Comparison of ENCODE assay signal across 10 mouse cellular contexts in the genomic region with DNA sequence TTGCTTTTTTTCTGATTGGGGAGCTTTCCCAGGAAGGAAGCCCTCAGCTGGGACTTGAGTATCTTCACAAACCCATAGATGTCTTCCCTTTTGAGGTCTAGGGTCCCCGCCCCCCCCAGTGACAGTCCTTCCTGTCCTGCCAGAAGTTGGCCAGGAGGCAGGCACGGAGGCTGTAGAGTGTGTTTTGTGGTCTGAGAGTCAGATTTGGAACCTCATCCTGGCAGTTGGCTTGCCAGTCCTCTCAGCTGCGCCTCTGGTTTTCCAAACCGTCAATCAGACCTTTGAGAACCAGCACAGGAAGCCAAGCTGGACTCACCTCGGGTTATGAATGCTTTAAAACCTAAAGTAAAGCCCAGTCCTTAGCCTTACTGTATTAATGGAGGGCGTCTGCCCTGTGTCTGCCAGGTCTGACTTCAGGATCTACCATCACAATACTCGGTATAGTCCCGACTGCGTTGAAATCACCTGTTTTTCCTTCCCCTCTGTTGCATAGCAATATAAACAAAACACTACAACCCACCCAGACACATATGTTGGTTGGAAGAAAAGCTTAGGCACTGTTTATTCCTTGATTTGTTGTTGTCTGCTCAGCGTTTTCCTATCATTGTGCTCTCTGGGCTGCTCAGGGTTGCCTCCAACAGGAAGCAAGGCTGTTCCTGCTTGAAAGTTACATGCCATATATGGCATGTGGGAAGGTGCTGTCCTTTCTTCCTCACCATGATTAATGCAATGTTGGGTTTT. TPM values are rescaled to one million over a fixed set of nuclear protein-coding genes. Genes with fewer than 3 reads are reported as not detected.
DNase-seq lines count a peak whose midpoint lies in the region; ATAC-seq lines count a peak whose summit lies in the region.
"Had no signal": no experiment of that assay in that cellular context is flagged by ENCODE, and none has a peak within 500 bp of the region (broad histone marks: within the 10 kb centered on the region; RNA-seq: fewer than 3 reads in every experiment).

No protein-coding gene starts in this region.

- ATAC-seq in limb, embryonic 15.5 days (ENCODE audit: insufficient number of reproducible peaks, low FRiP score, low TSS enrichment, low read depth), result no peak
- ATAC-seq in heart, embryonic 12.5 days (ENCODE audit: insufficient number of reproducible peaks, low FRiP score), result no peak
- ATAC-seq in liver, embryonic 13.5 days (ENCODE audit: low read depth), result no peak

- H3K4me3 ChIP-seq in limb, embryonic 15.5 days, result no peak overlapping the region
- H3K4me3 ChIP-seq in limb, embryonic 10.5 days, result no peak overlapping the region
- H3K4me3 ChIP-seq in heart, embryonic 12.5 days, result no peak overlapping the region
- no peak overlapping the region for H3K4me3 ChIP-seq in liver, embryonic 13.5 days (replicated peaks)
- H3K4me3 ChIP-seq: neural tube, embryonic 12.5 days had no signal

- no peaks in the 10 kb centered on the region for H3K9me3 ChIP-seq in limb, embryonic 15.5 days
- H3K9me3 ChIP-seq in limb, embryonic 10.5 days (replicated peaks), result no peaks in the 10 kb centered on the region
- no peaks in the 10 kb centered on the region for H3K9me3 ChIP-seq in heart, embryonic 12.5 days (replicated peaks)
- H3K9me3 ChIP-seq in liver, embryonic 13.5 days (replicated peaks), result no peaks in the 10 kb centered on the region
- H3K9me3 ChIP-seq: neural tube, embryonic 12.5 days had no signal

- H3K4me1 ChIP-seq in limb, embryonic 15.5 days, result peaks cover 31% of the 10 kb centered on the region
- H3K4me1 ChIP-seq in limb, embryonic 10.5 days, result peaks cover 27% of the 10 kb centered on the region
- peaks cover 75% of the 10 kb centered on the region for H3K4me1 ChIP-seq in heart, embryonic 12.5 days (replicated peaks)
- peaks cover 16% of the 10 kb centered on the region for H3K4me1 ChIP-seq in liver, embryonic 13.5 days (replicated peaks)

- H3K9ac ChIP-seq in limb, embryonic 15.5 days, result no peak overlapping the region
- H3K9ac ChIP-seq in heart, embryonic 12.5 days, result no peak overlapping the region
- H3K9ac ChIP-seq in liver, embryonic 13.5 days, result no peak overlapping the region
- H3K9ac ChIP-seq: neural tube, embryonic 12.5 days had no signal

- no peak for DNase-seq in limb, embryonic 10.5 days (ENCODE audit: low spot score)
- no peak for DNase-seq in liver, embryonic 13.5 days
- DNase-seq in splenic B cell, adult 2 months (ENCODE audit: low read depth, low spot score), result peak; percentile 68
- no peak for DNase-seq in spleen, postnatal 10 days (ENCODE audit: low spot score in 2 of 2)
- no peak for DNase-seq in frontal cortex, postnatal 25 days (ENCODE audit: low spot score in 2 of 2)
- DNase-seq: gastrocnemius, postnatal 25 days had no signal

- peak overlapping the region; percentile 38 for H3K27ac ChIP-seq in limb, embryonic 15.5 days
- H3K27ac ChIP-seq in limb, embryonic 10.5 days, result no peak overlapping the region
- H3K27ac ChIP-seq in heart, embryonic 12.5 days (ENCODE audit: poor library complexity, severe bottlenecking), result peak overlapping the region; percentile 41; the same call in 1 of the 2 replicates
- H3K27ac ChIP-seq in liver, embryonic 13.5 days, result peak overlapping the region; percentile 53
- H3K27ac ChIP-seq: neural tube, embryonic 12.5 days had no signal

- no peaks in the 10 kb centered on the region for H3K36me3 ChIP-seq in limb, embryonic 15.5 days
- no peaks in the 10 kb centered on the region for H3K36me3 ChIP-seq in limb, embryonic 10.5 days
- peaks cover 4% of the 10 kb centered on the region; the same call in 1 of the 2 replicates for H3K36me3 ChIP-seq in heart, embryonic 12.5 days
- no peaks in the 10 kb centered on the region for H3K36me3 ChIP-seq in liver, embryonic 13.5 days
- H3K36me3 ChIP-seq in splenic B cell, adult 2 months (ENCODE audit: control insufficient read depth, insufficient read depth, low read length, poor library complexity, severe bottlenecking), result no peaks in the 10 kb centered on the region
- H3K36me3 ChIP-seq: neural tube, embryonic 12.5 days had no signal

- 64% methylated on average over 10 of the region's 10 CpGs for WGBS in limb, embryonic 15.5 days
- WGBS in limb, embryonic 10.5 days, result 80% methylated on average over 10 of the region's 10 CpGs
- WGBS in heart, embryonic 12.5 days, result 51% methylated on average over 10 of the region's 10 CpGs
- 12% methylated on average over 10 of the region's 10 CpGs for WGBS in liver, embryonic 13.5 days (ENCODE audit: insufficient replicate concordance)

- H3K4me2 ChIP-seq in limb, embryonic 15.5 days, result no peak overlapping the region
- H3K4me2 ChIP-seq in heart, embryonic 12.5 days, result 0 out of 2 replicates have a peak overlapping the region, but pooled peaks have one; percentile 6
- peak overlapping the region; percentile 9; the same call in 1 of the 2 replicates for H3K4me2 ChIP-seq in liver, embryonic 13.5 days
- H3K4me2 ChIP-seq: neural tube, embryonic 12.5 days had no signal

- 0 out of 2 replicates have a peak, but pooled peaks cover 3% of the 10 kb centered on the region for H3K27me3 ChIP-seq in limb, embryonic 15.5 days
- 0 out of 2 replicates have a peak, but pooled peaks cover 6% of the 10 kb centered on the region for H3K27me3 ChIP-seq in limb, embryonic 10.5 days (ENCODE audit: low read depth, poor library complexity, severe bottlenecking)
- H3K27me3 ChIP-seq in heart, embryonic 12.5 days (replicated peaks), result no peaks in the 10 kb centered on the region
- peaks cover 45% of the 10 kb centered on the region for H3K27me3 ChIP-seq in liver, embryonic 13.5 days
- no peaks in the 10 kb centered on the region for H3K27me3 ChIP-seq in splenic B cell, adult 2 months (ENCODE audit: control insufficient read depth, insufficient read depth, low read length, poor library complexity, severe bottlenecking)

RNA-seq across cellular contexts. Expression of a gene that starts 4.0 kb away (rescaled TPM):
- polyA plus RNA-seq in limb, embryonic 15.5 days (2015; fragmentation: Nextera tagmentation; extraction: Ambion mirVana), result 7.2 and 8.0 TPM in 2 replicates
- 5.9 and 6.9 TPM in 2 replicates for polyA plus RNA-seq in limb, embryonic 10.5 days (2016; fragmentation: Nextera tagmentation; extraction: Ambion mirVana)
- polyA plus RNA-seq in heart, embryonic 12.5 days (2016; fragmentation: Nextera tagmentation; extraction: Ambion mirVana), result 36.0 and 37.0 TPM in 2 replicates
- 1.9 and 2.1 TPM in 2 replicates for polyA plus RNA-seq in liver, embryonic 13.5 days (2015; fragmentation: Nextera tagmentation; extraction: Ambion mirVana)

RNA-seq across cellular contexts. Expression of a gene that starts 44.2 kb away (rescaled TPM):
- 0.04 and 0.12 TPM in 2 replicates for polyA plus RNA-seq in limb, embryonic 15.5 days (2015; fragmentation: Nextera tagmentation; extraction: Ambion mirVana)
- polyA plus RNA-seq in limb, embryonic 10.5 days (2016; fragmentation: Nextera tagmentation; extraction: Ambion mirVana), result 0.08 TPM in 1 of 2 replicates, not detected in the other
- polyA plus RNA-seq in heart, embryonic 12.5 days (2016; fragmentation: Nextera tagmentation; extraction: Ambion mirVana), result 0.04 and 0.10 TPM in 2 replicates
- 0.15 TPM in 1 of 2 replicates, not detected in the other for polyA plus RNA-seq in liver, embryonic 13.5 days (2015; fragmentation: Nextera tagmentation; extraction: Ambion mirVana)
- polyA plus RNA-seq: cortical plate, adult 2 months had no signal
